Mouse (Mus musculus): Measurements from ENCODE around the gene Igsf21.

Gene Igsf21

GRCm38 (mm10) chr4:140246180-140247005, at the start of gene Igsf21:
TSS of gene Igsf21 (minus strand) at chr4:140246784.
- ChIA-PET POLR2A (interaction anchor here (0.5 to 5.1 kb wide), 13 partner anchors 9 to 289 kb away, joined by 3 to 26 read pairs (median 4); no protein-coding TSS in a partner anchor), CTCF (interaction anchor here in 3 of 4 experiments (0.6 to 1.4 kb wide), 12 partner anchors 9 to 1458 kb away, joined by 3 to 11 read pairs (median 3); no protein-coding TSS in a partner anchor)

- POLR2A ChIA-PET = no interaction called here
- CTCF ChIA-PET = interaction anchor here in 1 of 4 experiments (1.1 kb wide), 1 partner anchor 142 kb away, joined by 3 read pairs; no protein-coding TSS in a partner anchor
Measured at GRCm38 (mm10) chr4:140285726-140286316, 39.2 kb upstream of the Igsf21 start.

- POLR2A ChIA-PET = interaction anchor here in 2 of 4 experiments (0.6 kb wide), 2 partner anchors 221 to 1440 kb away, joined by 3 read pairs; partner anchors contain the start of gene Ddi2 (in 1 of the 2)
- CTCF ChIA-PET = interaction anchor here in 3 of 4 experiments (0.6 to 1.5 kb wide), 3 partner anchors 24 to 251 kb away, joined by 4 to 7 read pairs (median 5); no protein-coding TSS in a partner anchor
Measured at GRCm38 (mm10) chr4:140283398-140283797, 36.8 kb upstream of the Igsf21 start.

GRCm38 (mm10) chr4:140278269-140278668, 31.7 kb upstream of the Igsf21 start:
- ChIA-PET CTCF (interaction anchor here in 2 of 4 experiments (0.6 kb wide), 2 partner anchors 97 to 272 kb away, joined by 3 to 4 read pairs; no protein-coding TSS in a partner anchor), POLR2A (interaction anchor here in 1 of 4 experiments (1.0 kb wide), 1 partner anchor 9 kb away, joined by 3 read pairs; no protein-coding TSS in a partner anchor)

- POLR2A ChIA-PET = no interaction called here
- CTCF ChIA-PET = no interaction called here
Measured at GRCm38 (mm10) chr4:140271913-140272312, 25.3 kb upstream of the Igsf21 start.

GRCm38 (mm10) chr4:140270451-140270850, 23.9 kb upstream of the Igsf21 start:
- POLR2A ChIA-PET = interaction anchor here in 1 of 4 experiments (0.7 kb wide), 1 partner anchor 393 kb away, joined by 4 read pairs; no protein-coding TSS in a partner anchor
- CTCF ChIA-PET = interaction anchor here in 1 of 4 experiments (0.7 to 0.8 kb wide), 2 partner anchors 12 to 64 kb away, joined by 3 to 4 read pairs; no protein-coding TSS in a partner anchor

GRCm38 (mm10) chr4:140269184-140269840, 22.7 kb upstream of the Igsf21 start:
- ChIA-PET POLR2A (no interaction called here), CTCF (interaction anchor here in 1 of 4 experiments (0.6 kb wide), 1 partner anchor 246 kb away, joined by 3 read pairs; no protein-coding TSS in a partner anchor)

- CTCF ChIA-PET = interaction anchor here in 2 of 4 experiments (0.6 to 1.3 kb wide), 2 partner anchors 19 to 108 kb away, joined by 3 read pairs; no protein-coding TSS in a partner anchor
- POLR2A ChIA-PET = no interaction called here
Measured at GRCm38 (mm10) chr4:140267835-140268234, 21.3 kb upstream of the Igsf21 start.

- ChIA-PET POLR2A (no interaction called here), CTCF (interaction anchor here in 1 of 4 experiments (1.3 kb wide), 1 partner anchor 107 kb away, joined by 3 read pairs; no protein-coding TSS in a partner anchor)
Measured at GRCm38 (mm10) chr4:140267086-140267485, 20.5 kb upstream of the Igsf21 start.

- CTCF ChIA-PET = interaction anchor here in 3 of 4 experiments (0.5 to 1.7 kb wide), 13 partner anchors 10 to 344 kb away, joined by 3 to 18 read pairs (median 5); partner anchors contain the start of gene Igsf21 (in 1 of the 3)
- POLR2A ChIA-PET = interaction anchor here in 3 of 4 experiments (0.5 to 1.7 kb wide), 9 partner anchors 10 to 498 kb away, joined by 3 to 26 read pairs (median 4); partner anchors contain the start of gene Igsf21 (in 2 of the 3)
Measured at GRCm38 (mm10) chr4:140258968-140259367, 12.4 kb upstream of the Igsf21 start.

- ChIA-PET POLR2A (no interaction called here), CTCF (no interaction called here)
Measured at GRCm38 (mm10) chr4:140252369-140252768, 5.8 kb upstream of the Igsf21 start.

GRCm38 (mm10) chr4:140249011-140249744, 2.6 kb upstream of the Igsf21 start:
- POLR2A ChIA-PET = interaction anchor here in 3 of 4 experiments (0.5 to 5.1 kb wide), 17 partner anchors 9 to 838 kb away, joined by 3 to 26 read pairs (median 3); partner anchors contain the start of gene Aldh4a1 (in 1 of the 3)
- CTCF ChIA-PET = interaction anchor here (0.5 to 1.8 kb wide), 36 partner anchors 9 to 1716 kb away, joined by 3 to 8 read pairs (median 3); no protein-coding TSS in a partner anchor

- CTCF ChIA-PET = interaction anchor here (0.5 to 1.8 kb wide), 27 partner anchors 9 to 426 kb away, joined by 3 to 8 read pairs (median 3); no protein-coding TSS in a partner anchor
- POLR2A ChIA-PET = interaction anchor here in 3 of 4 experiments (0.6 to 5.1 kb wide), 23 partner anchors 8 to 625 kb away, joined by 3 to 26 read pairs (median 4); partner anchors contain the start of gene Aldh4a1 (in 1 of the 3)
Measured at GRCm38 (mm10) chr4:140248396-140248795, 1.8 kb upstream of the Igsf21 start.

- POLR2A ChIA-PET = interaction anchor here (0.6 to 5.1 kb wide), 13 partner anchors 10 to 288 kb away, joined by 3 to 26 read pairs (median 4); no protein-coding TSS in a partner anchor
- CTCF ChIA-PET = interaction anchor here (0.5 to 1.4 kb wide), 14 partner anchors 12 to 432 kb away, joined by 3 to 11 read pairs (median 3); no protein-coding TSS in a partner anchor
Measured at GRCm38 (mm10) chr4:140247006-140248003, 721 bp upstream of the Igsf21 start.

GRCm38 (mm10) chr4:140245286-140246179, 1.1 kb downstream of the Igsf21 start:
- ChIA-PET CTCF (interaction anchor here (0.5 to 2.1 kb wide), 27 partner anchors 8 to 1796 kb away, joined by 3 to 8 read pairs (median 3); no protein-coding TSS in a partner anchor), POLR2A (interaction anchor here (0.6 to 5.1 kb wide), 17 partner anchors 8 to 470 kb away, joined by 3 to 26 read pairs (median 3); no protein-coding TSS in a partner anchor)
